Mouse (Mus musculus): Measurements from ENCODE around the gene Kif1a. TPM values are rescaled to one million over a fixed set of nuclear protein-coding genes. Genes with fewer than 3 reads are reported as not detected.

The Kif1a gene
- polyA plus RNA-seq, 1 experiment from 2014 or later = 18.3 TPM

DNA sequence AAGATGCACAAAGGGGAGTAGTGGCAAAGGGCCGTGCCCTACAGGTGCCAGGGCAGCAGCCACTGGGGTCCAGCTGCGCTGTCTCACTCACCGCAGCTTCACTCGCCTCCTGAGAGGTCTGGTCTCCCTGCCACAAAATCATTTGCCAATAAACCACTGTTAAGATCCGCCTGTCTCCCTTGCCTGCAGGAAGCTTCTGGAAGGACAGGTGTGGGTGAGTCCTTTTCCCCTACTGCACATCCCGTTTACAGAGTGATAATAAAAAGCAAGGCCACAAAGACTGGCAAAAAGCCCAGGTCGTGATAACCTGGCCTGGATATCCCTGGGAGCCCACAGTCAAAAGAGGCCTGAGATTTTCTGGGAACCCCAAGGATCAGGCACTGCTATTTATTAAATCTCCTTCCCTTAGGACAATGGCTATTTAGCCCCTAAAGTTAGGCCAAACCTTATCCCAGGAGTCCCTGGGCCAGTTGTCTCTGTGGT lies 89.6 kb downstream of the Kif1a start:
- no peaks in the 10 kb centered on the region for H3K27me3 ChIP-seq (replicated peaks)
- 74% methylated on average over 7 of the region's 7 CpGs for WGBS
- no peak overlapping the region for H3K9ac ChIP-seq
- H3K4me2 ChIP-seq = no peak overlapping the region
- no peaks in the 10 kb centered on the region for H3K4me1 ChIP-seq
- H3K9me3 ChIP-seq = no peaks in the 10 kb centered on the region
- H3K27ac ChIP-seq = no peak overlapping the region
- ATAC-seq (ENCODE audit: insufficient read depth, low FRiP score, low read depth) = no peak
- no peak overlapping the region for H3K4me3 ChIP-seq (replicated peaks)
- H3K36me3 ChIP-seq = no peaks in the 10 kb centered on the region

DNA sequence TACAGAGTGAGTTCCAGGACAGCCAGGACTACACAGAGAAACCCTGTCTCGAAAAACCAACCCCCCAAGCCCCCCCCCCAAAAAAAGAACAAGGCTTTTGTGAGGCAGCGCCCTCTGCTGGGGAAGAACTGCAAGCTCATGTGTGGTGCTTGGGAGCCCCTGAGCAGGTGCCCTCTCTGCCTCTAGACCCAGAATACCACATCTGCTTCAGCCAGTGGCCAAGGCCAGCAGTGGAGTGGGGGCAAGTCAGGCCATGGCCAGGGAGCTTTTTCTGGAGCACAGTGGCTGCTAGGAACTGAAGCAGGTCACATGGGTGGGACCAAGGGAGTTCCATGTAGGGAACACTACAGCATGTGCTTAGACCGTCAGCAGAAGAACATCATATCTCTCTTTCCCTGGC lies 91.0 kb downstream of the Kif1a start:
- ATAC-seq (ENCODE audit: insufficient read depth, low FRiP score, low read depth) = no peak
- Histone ChIP-seq H3K27ac (no peak overlapping the region), H3K9ac (no peak overlapping the region), H3K4me2 (no peak overlapping the region), H3K27me3 (replicated peaks) (no peaks in the 10 kb centered on the region), H3K4me1 (no peaks in the 10 kb centered on the region), H3K9me3 (no peaks in the 10 kb centered on the region), H3K36me3 (no peaks in the 10 kb centered on the region), H3K4me3 (replicated peaks) (no peak overlapping the region)
- 28% methylated on average over 3 of the region's 3 CpGs for WGBS

DNA sequence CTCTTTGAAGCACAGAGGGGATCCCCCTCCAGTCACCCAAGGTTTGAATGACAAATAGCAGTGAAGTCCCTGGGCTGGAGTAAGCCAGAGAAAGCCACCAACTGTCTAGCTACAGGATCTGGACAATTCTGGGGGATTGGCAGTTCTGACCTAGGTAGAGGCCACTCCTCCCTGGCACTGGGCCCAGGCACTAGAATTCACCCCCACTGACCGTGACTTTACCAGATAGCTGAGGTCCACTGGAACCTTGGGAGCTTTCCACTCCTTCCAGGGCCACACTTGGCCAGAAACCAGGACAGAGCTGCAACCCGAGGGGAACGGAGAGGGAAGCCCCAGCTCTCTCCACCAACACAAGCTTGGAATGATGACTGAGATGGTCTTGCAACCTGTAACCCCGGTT lies 92.6 kb downstream of the Kif1a start:
- no peak overlapping the region for H3K4me2 ChIP-seq
- H3K4me1 ChIP-seq = no peaks in the 10 kb centered on the region
- ATAC-seq (ENCODE audit: insufficient read depth, low FRiP score, low read depth) = no peak; the same call in 1 of the 2 replicates
- 72% methylated on average over 4 of the region's 4 CpGs for WGBS
- H3K27ac ChIP-seq = no peak overlapping the region
- no peaks in the 10 kb centered on the region for H3K27me3 ChIP-seq (replicated peaks)
- H3K36me3 ChIP-seq = no peaks in the 10 kb centered on the region
- no peaks in the 10 kb centered on the region for H3K9me3 ChIP-seq
- no peak overlapping the region for H3K9ac ChIP-seq
- no peak overlapping the region for H3K4me3 ChIP-seq (replicated peaks)

DNA sequence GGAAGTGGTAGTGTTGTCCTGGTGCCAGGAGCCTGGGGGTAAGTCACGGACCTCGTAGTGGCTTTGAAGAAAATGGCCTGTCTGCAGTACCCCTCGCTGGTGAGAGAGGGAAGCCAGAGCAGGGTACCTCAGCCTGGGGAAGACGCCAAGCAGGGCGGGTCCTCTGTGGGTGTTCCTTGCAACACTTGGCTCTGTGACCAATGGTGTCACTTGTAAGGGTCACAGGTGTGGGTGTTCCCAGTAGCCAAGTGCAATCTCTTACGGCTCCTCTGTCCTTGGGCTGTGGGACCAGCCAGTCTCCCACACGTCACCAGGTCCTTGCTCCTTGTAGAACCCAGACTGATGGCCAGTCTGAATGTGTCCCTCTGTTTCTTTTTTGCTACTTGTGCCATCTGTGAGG lies 95.7 kb downstream of the Kif1a start, which contains the start of gene Aqp12:
TSS of gene Aqp12 (plus strand) at position 274 of the 400 bp plus-strand sequence.
- H3K9ac ChIP-seq = no peak within 1 kb of the TSS
- H3K9me3 ChIP-seq = no peaks in the 10 kb centered on the region
- H3K27me3 ChIP-seq (replicated peaks) = no peaks in the 10 kb centered on the region
- H3K4me1 ChIP-seq = no peaks in the 10 kb centered on the region
- H3K36me3 ChIP-seq = no peaks in the 10 kb centered on the region
- no peak within 1 kb of the TSS for H3K4me3 ChIP-seq (replicated peaks)
- H3K4me2 ChIP-seq = no peak within 1 kb of the TSS
- no peak within 1 kb of the TSS for H3K27ac ChIP-seq
- peak; percentile 54; the same call in 1 of the 2 replicates for ATAC-seq (ENCODE audit: insufficient read depth, low FRiP score, low read depth)
- WGBS = 70% methylated on average over 7 of the region's 7 CpGs

DNA sequence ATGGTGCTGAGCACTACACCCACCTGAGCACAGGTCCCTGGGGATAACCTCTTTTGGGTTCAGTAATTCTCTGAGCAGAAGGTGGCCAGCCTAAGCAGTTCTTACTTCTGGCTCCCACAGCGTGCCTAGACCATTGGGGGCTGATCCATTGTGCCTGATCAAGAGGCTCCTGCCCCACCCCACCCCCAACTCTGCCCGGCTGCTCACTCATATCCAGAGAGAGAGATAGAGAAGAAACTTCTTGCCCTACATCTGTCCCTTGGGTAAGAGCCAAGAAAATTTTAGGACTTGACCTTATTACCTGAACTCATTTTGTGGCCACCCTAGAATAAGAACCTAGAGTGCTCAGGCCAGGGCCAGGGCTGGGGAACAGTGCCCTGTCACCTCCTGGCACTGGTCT lies 108.9 kb downstream of the Kif1a start:
- no peaks in the 10 kb centered on the region for H3K4me1 ChIP-seq
- ATAC-seq (ENCODE audit: insufficient read depth, low FRiP score, low read depth) = no peak
- no peaks in the 10 kb centered on the region for H3K9me3 ChIP-seq
- WGBS = 72% methylated on average over 2 of the region's 2 CpGs
- no peak overlapping the region for H3K9ac ChIP-seq
- H3K36me3 ChIP-seq = no peaks in the 10 kb centered on the region
- H3K27ac ChIP-seq = no peak overlapping the region
- H3K27me3 ChIP-seq (replicated peaks) = no peaks in the 10 kb centered on the region
- no peak overlapping the region for H3K4me2 ChIP-seq
- no peak overlapping the region for H3K4me3 ChIP-seq (replicated peaks)

DNA sequence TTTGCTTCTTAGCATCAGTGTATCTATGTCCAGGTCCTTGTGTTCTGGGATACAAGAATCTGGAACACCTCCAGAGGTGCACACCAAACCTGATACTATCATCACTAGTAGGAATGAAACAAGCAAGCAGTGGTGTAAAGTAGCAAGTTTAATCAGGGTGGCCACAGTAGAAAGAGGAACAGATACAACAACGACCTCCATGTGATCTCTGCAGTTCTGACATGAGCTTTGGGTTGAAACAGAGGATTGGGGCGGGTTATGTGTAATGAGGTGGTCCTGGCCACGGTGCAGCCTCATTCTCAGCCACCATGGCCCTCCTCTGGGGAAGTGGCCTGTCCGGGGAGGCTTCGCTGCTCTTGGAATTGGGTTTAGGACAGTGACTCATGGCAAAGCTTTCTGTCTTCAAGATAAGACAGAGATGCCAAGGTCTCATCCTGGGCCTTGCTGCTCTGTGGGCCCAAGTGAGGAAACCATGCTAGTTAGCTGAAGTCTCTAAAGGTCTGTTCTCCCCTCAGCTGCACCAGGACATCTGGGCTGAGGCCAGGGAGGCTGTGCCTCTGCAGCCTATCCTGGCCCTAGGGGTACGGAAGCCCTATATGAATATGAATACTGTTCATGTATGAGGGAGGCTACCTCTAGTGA lies 109.4 kb downstream of the Kif1a start:
- Histone ChIP-seq H3K27ac (no peak overlapping the region), H3K4me1 (no peaks in the 10 kb centered on the region), H3K4me2 (no peak overlapping the region), H3K27me3 (replicated peaks) (no peaks in the 10 kb centered on the region), H3K4me3 (replicated peaks) (no peak overlapping the region), H3K9me3 (no peaks in the 10 kb centered on the region), H3K9ac (no peak overlapping the region), H3K36me3 (no peaks in the 10 kb centered on the region)
- 80% methylated on average over 6 of the region's 6 CpGs for WGBS
- ATAC-seq (ENCODE audit: insufficient read depth, low FRiP score, low read depth) = no peak

DNA sequence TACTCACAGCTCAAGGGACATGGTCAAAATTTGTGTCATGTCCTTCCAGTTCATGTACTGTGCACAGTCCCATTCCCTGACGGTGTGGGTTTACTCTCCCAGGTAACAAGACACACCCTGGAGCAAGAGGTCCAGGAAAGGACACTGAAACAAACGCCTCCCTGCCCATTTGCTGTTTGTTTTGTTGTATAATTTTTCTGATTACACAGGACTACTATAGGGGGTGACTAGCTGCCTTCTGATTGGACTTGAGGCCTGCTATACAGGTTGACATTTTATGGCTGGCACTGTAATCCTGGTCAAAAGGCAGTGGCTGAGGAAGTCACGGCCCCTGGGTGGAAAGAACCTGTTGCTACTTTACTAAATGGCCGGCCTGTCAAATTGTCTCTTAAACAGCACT lies 111.9 kb downstream of the Kif1a start:
- Histone ChIP-seq H3K36me3 (no peaks in the 10 kb centered on the region), H3K27ac (no peak overlapping the region), H3K9ac (no peak overlapping the region), H3K9me3 (no peaks in the 10 kb centered on the region), H3K27me3 (replicated peaks) (no peaks in the 10 kb centered on the region), H3K4me2 (no peak overlapping the region), H3K4me3 (replicated peaks) (no peak overlapping the region), H3K4me1 (no peaks in the 10 kb centered on the region)
- WGBS = 53% methylated on average over 4 of the region's 4 CpGs
- no peak for ATAC-seq (ENCODE audit: insufficient read depth, low FRiP score, low read depth)

DNA sequence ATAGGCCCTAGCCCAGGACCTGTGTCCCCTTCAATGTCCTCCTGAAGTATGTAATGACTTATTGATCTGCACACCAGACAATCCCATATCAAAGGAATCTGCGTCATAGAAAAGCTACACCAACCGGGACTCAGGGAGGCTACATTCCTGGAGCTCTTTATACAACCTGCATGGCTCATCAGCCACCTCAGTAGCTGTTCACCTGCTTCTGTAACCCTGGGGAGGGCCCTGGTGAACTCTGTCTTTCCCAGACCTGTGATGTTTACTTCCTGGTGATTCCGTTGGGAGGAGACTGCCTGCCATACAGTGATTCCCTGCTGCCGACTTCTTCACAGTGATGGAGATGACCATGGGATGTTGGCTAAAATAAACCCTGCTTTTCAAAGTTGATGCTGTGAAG lies 112.9 kb downstream of the Kif1a start:
- no peak for ATAC-seq (ENCODE audit: insufficient read depth, low FRiP score, low read depth)
- no peak overlapping the region for H3K4me2 ChIP-seq
- no peak overlapping the region for H3K4me3 ChIP-seq (replicated peaks)
- H3K36me3 ChIP-seq = no peaks in the 10 kb centered on the region
- H3K27me3 ChIP-seq (replicated peaks) = no peaks in the 10 kb centered on the region
- H3K9me3 ChIP-seq = no peaks in the 10 kb centered on the region
- no peak overlapping the region for H3K9ac ChIP-seq
- no peaks in the 10 kb centered on the region for H3K4me1 ChIP-seq
- no peak overlapping the region for H3K27ac ChIP-seq
- 47% methylated on average over 4 of the region's 4 CpGs for WGBS

DNA sequence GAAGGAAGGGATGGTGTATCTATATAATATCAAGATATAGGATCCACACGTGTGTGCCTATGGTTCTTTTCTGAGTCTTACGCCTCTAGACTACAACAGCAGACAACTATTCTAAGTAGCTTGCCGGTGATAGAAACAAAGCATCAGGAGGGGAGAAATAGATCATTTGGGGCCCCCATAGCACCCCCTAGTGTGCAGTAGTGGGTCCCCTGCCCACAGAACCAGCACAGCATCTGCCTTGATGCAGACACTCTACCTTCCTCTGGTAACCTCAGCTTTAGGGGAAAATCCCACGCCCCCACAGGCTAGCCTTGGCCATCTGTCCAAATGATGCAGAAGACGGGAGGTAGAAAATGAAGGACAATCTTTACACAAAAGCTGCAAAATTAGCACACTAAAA lies 116.8 kb downstream of the Kif1a start:
- WGBS = 82% methylated on average over 5 of the region's 5 CpGs
- Histone ChIP-seq H3K4me1 (no peaks in the 10 kb centered on the region), H3K27ac (no peak overlapping the region), H3K36me3 (no peaks in the 10 kb centered on the region), H3K9me3 (no peaks in the 10 kb centered on the region), H3K9ac (no peak overlapping the region), H3K27me3 (replicated peaks) (no peaks in the 10 kb centered on the region), H3K4me3 (replicated peaks) (no peak overlapping the region), H3K4me2 (no peak overlapping the region)
- no peak for ATAC-seq (ENCODE audit: insufficient read depth, low FRiP score, low read depth)

DNA sequence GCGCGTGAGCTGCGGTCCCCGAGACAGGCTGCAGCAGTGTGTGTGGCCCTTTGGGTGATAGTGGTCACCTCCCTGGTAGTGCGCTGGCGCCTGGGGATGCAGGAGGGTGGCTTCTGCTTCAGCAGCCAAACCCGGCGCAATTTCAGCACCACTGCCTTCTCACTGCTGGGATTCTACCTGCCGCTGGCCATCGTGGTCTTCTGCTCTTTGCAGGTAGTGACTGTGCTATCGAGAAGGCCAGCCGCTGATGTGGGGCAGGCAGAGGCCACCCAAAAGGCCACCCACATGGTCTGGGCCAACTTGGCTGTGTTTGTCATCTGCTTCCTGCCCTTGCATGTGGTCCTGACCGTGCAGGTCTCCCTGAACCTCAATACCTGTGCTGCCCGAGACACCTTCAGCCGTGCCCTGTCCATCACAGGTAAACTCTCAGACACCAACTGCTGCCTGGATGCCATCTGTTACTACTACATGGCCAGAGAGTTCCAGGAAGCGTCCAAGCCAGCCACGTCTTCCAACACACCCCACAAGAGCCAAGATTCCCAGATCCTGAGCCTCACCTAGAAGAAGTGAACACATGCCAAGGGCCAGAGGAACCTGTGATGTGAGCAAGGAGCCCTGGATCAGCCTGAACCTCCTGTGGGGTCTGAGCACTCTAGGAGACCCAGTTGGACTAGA lies 118.7 kb downstream of the Kif1a start:
- H3K27ac ChIP-seq = no peak overlapping the region
- no peaks in the 10 kb centered on the region for H3K36me3 ChIP-seq
- H3K4me1 ChIP-seq = peaks cover 6% of the 10 kb centered on the region; the same call in 1 of the 2 replicates
- no peak for ATAC-seq (ENCODE audit: insufficient read depth, low FRiP score, low read depth)
- H3K9ac ChIP-seq = no peak overlapping the region
- H3K9me3 ChIP-seq = no peaks in the 10 kb centered on the region
- no peak overlapping the region for H3K4me3 ChIP-seq (replicated peaks)
- H3K27me3 ChIP-seq (replicated peaks) = no peaks in the 10 kb centered on the region
- H3K4me2 ChIP-seq = no peak overlapping the region
- whole genome bisulfite sequencing = 88% methylated on average over 17 of the region's 17 CpGs

DNA sequence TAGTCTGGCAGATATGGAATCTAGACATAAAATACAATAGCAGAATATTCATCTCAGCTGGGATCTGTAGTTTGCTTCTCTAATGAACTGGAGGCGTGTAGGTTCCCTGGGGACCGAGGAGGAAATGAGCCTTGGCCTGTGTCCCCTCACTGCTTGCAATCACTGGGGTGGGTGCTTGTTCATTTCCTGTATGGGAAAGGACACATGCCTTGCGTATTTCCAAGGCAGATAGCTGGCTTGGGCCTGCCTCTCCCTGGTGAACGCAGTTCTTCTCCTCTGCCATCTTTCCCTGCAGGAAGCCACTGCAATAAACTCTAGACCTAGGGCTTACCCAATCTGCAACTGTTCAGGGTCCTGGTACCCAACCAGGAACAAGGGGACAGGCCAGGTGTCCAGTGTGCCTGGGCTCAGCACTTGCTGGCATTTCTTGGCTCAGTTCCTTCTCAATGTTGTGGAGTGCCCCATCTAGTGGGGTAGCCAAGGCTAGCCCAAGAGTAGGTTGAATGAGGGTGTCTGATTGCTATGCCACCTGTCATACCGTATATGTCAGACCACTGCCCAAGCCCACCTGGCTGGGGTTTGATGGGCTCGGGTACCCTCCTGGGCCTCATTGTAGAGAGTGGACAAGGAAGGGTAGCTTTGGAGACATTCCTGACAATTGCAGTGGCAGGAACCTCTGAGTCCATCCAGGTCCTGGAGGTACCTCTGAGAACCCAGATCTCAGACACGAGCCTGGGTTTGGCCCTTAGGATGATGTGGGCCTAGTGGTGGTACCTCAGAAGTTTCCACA lies 120.5 kb downstream of the Kif1a start:
- 73% methylated on average over 7 of the region's 7 CpGs for WGBS
- Histone ChIP-seq H3K36me3 (no peaks in the 10 kb centered on the region), H3K4me3 (replicated peaks) (no peak overlapping the region), H3K27me3 (replicated peaks) (no peaks in the 10 kb centered on the region), H3K27ac (no peak overlapping the region), H3K9me3 (no peaks in the 10 kb centered on the region), H3K4me2 (no peak overlapping the region), H3K9ac (no peak overlapping the region), H3K4me1 (peaks cover 6% of the 10 kb centered on the region; the same call in 1 of the 2 replicates)
- no peak for ATAC-seq (ENCODE audit: insufficient read depth, low FRiP score, low read depth)

DNA sequence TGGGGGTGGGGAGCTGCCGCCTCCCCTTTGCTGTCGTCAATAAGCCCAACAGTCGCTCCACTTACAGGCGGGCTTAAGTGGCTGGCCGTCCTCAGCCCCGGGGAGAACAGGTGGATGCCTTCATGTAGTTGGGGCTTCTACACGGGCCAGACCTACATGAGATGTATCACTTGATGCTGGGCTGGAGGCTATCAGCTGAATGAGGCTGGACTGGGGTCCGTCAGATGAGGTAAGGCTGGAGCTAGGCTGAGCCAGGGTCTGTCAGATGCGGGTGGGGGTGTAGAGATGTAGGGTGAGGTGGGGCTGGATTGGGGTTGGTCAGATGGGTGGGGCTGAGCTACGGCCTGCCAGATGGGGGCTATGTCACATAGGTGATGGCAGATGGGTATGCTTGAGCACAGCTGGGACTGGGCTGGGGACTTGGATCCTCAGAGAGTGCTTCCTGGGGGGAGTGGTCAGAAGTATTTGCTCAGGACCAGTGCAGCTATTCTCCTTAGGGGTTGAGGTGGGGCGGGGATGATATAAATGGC lies 122.6 kb downstream of the Kif1a start:
- Histone ChIP-seq H3K4me2 (no peak overlapping the region), H3K9me3 (no peaks in the 10 kb centered on the region), H3K4me3 (replicated peaks) (no peak overlapping the region), H3K36me3 (no peaks in the 10 kb centered on the region), H3K4me1 (peaks cover 11% of the 10 kb centered on the region; the same call in 1 of the 2 replicates), H3K9ac (no peak overlapping the region), H3K27ac (no peak overlapping the region), H3K27me3 (replicated peaks) (no peaks in the 10 kb centered on the region)
- no peak for ATAC-seq (ENCODE audit: insufficient read depth, low FRiP score, low read depth)
- WGBS = 19% methylated on average over 11 of the region's 11 CpGs

Measured in stomach, embryonic 15.5 days (tissue).